Mouse (Mus musculus) intestine, embryonic 15.5 days (tissue): ENCODE results near the gene Gpr25. TPM values are rescaled to one million over a fixed set of nuclear protein-coding genes. Genes with fewer than 3 reads are reported as not detected.
A peak's percentile ranks its signal among the peaks of the same experiment; 100 is the strongest.

Experiments
- ATAC-seq: fragments of 200-750 bp; cut with Nextera tagmentation; 2 replicates; pipeline ENCODE4 v1.8.0; 2017; ENCODE audit warnings: moderate TSS enrichment, moderate library complexity
- H3K27ac ChIP-seq: fragments of 300-500 bp; sonication (generic); 2 replicates; pipeline ENCODE4 v1.5.1; 2015; ENCODE audit warnings: mild to moderate bottlenecking, inconsistent platforms
- H3K27me3 ChIP-seq: fragments of 300-500 bp; sonication (generic); replicated peaks from 2 replicates; pipeline ENCODE4 v1.6.1; 2015; ENCODE audit warnings: inconsistent platforms
- H3K36me3 ChIP-seq: fragments of 300-500 bp; sonication (generic); 2 replicates; pipeline ENCODE4 v1.6.1; 2015; ENCODE audit warnings: inconsistent platforms
- H3K4me1 ChIP-seq: fragments of 300-500 bp; sonication (generic); replicated peaks from 2 replicates; pipeline ENCODE4 v1.6.1; 2015; ENCODE audit warnings: inconsistent platforms
- H3K4me2 ChIP-seq: fragments of 300-500 bp; sonication (generic); replicated peaks from 2 replicates; pipeline ENCODE4 v1.6.1; 2015; ENCODE audit warnings: mild to moderate bottlenecking, inconsistent platforms
- H3K4me3 ChIP-seq: fragments of 300-500 bp; sonication (generic); replicated peaks from 2 replicates; pipeline ENCODE4 v1.5.1; 2015; ENCODE audit warnings: inconsistent platforms
- H3K9ac ChIP-seq: fragments of 300-500 bp; sonication (generic); 2 replicates; pipeline ENCODE4 v1.6.1; 2015; ENCODE audit warnings: inconsistent platforms
- H3K9me3 ChIP-seq: fragments of 300-500 bp; sonication (generic); 2 replicates; pipeline ENCODE4 v1.6.1; 2016; ENCODE audit warnings: inconsistent platforms
- WGBS: fragments of 180-500 bp; shearing (Covaris S2); methylation state at CpG from one replicate; pipeline ENCODE4 v1.1.7; 2015; 5-methylcytosine and 5-hydroxymethylcytosine counted together
- polyA plus RNA-seq: library from polyadenylated mRNA; unstranded; fragments of >200 nt; fragmentation: Nextera tagmentation; extraction: Ambion mirVana; gene quantifications from 2 replicates; pipeline ENCODE4 v1.2.1, GENCODE M21; 2015

The Gpr25 gene
- polyA plus RNA-seq, 1 experiment from 2014 or later = not detected

DNA sequence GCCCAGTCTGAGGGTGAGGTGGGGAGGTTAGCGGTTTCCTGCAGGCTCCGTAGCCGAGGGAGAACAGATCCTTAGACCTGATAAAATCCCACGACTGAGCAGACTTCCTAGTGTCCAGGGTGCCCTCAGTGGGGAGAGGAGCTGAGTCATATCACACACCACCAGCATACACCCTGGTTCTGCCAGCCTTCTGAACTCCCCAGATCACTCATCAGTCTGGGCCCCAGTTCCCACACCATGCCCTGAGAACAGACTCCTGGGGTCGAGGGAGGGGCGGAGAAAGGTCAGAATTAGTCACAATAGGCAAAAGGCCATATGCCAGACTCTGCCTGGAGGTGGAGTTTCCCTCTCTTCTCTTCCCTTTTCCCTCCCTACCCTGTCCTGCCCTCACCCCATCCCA lies 5.5 kb downstream of the Gpr25 start:
- Histone ChIP-seq H3K9me3 (no peaks in the 10 kb centered on the region), H3K4me3 (no peak overlapping the region), H3K27me3 (peaks cover 30% of the 10 kb centered on the region), H3K27ac (no peak overlapping the region), H3K36me3 (no peaks in the 10 kb centered on the region), H3K9ac (no peak overlapping the region), H3K4me1 (peaks cover 7% of the 10 kb centered on the region), H3K4me2 (no peak overlapping the region)
- ATAC-seq = no peak
- WGBS = 39% methylated on average over 6 of the region's 6 CpGs

DNA sequence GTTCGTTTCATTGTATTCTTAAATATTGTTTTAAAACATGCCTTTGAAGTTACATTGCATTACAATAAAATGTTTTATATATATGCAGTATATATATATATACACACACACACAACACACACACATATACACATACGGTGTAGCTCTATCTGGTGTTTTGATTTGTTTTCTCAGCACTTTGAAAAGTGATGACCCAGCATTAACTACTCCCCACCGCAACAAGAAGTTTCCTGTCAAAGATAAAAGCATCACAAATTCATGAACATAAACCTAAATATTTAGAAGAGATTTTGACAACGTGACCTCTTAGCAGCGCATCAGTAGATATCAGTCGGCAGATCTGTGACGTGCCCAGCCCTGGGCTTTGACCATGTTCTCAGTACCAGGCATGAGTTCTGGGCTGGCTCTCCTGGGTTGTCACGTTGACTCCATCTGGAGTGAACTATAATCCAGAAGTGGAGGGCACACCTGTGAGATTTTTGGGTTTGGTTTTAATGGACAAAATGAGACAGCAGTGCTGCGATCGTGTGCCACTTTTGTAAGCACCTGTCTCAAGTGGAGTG lies 6.1 kb downstream of the Gpr25 start:
- ATAC-seq = no peak
- no peak overlapping the region for H3K4me2 ChIP-seq
- H3K9ac ChIP-seq = no peak overlapping the region
- no peak overlapping the region for H3K27ac ChIP-seq
- peaks cover 25% of the 10 kb centered on the region for H3K27me3 ChIP-seq
- H3K4me1 ChIP-seq = peaks cover 1% of the 10 kb centered on the region
- no peak overlapping the region for H3K4me3 ChIP-seq
- no peaks in the 10 kb centered on the region for H3K36me3 ChIP-seq
- 72% methylated on average over 10 of the region's 10 CpGs for WGBS
- H3K9me3 ChIP-seq = no peaks in the 10 kb centered on the region

DNA sequence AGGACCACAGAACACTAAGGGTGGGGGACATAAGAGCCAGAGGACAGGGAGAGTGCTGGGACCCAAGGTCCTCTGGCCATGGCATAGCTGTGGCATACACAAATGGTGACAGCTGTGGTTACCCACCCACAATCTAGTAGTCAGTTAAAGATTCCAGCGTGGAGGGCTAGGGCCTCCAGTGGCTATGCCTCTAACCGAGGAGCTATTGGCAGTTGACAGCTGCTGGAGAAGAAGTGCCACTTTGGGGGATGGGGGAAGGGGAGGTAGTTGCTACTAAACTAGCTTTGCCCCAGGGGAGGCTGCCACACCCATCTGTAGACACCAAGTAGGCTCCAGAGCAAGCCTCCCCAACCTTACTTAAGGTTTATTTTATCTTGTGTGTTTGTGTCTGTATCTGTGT lies 7.2 kb downstream of the Gpr25 start:
- H3K4me1 ChIP-seq = no peaks in the 10 kb centered on the region
- WGBS = 20% methylated on average over 2 of the region's 2 CpGs
- no peak overlapping the region for H3K9ac ChIP-seq
- no peak overlapping the region for H3K4me3 ChIP-seq
- H3K27me3 ChIP-seq = peaks cover 13% of the 10 kb centered on the region
- ATAC-seq = no peak
- no peak overlapping the region for H3K4me2 ChIP-seq
- no peaks in the 10 kb centered on the region for H3K9me3 ChIP-seq
- no peaks in the 10 kb centered on the region for H3K36me3 ChIP-seq
- no peak overlapping the region for H3K27ac ChIP-seq

DNA sequence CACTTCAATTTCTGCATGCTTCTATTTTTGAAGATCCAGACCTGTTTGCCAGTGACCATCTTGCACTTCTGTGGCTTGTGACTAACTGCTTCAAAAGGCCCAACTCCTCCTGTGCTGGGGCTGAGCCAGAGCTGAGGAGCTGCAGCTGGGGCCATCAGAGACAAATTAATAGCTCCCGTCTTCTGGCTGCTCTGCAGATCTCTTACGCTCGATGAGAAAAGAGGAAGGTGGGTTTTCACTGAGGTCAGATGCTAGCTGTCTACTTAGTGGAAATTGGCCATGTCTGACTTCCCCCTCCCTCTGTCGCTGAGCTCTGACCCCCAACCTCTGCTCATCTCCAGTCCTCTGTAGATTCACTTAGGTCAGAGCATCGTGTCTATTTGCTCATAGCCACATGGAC lies 11.0 kb downstream of the Gpr25 start:
- Histone ChIP-seq H3K9me3 (no peaks in the 10 kb centered on the region), H3K4me1 (no peaks in the 10 kb centered on the region), H3K4me3 (no peak overlapping the region), H3K36me3 (no peaks in the 10 kb centered on the region), H3K27me3 (no peaks in the 10 kb centered on the region), H3K9ac (no peak overlapping the region), H3K27ac (no peak overlapping the region), H3K4me2 (no peak overlapping the region)
- ATAC-seq = no peak
- WGBS = 24% methylated on average over 5 of the region's 5 CpGs

DNA sequence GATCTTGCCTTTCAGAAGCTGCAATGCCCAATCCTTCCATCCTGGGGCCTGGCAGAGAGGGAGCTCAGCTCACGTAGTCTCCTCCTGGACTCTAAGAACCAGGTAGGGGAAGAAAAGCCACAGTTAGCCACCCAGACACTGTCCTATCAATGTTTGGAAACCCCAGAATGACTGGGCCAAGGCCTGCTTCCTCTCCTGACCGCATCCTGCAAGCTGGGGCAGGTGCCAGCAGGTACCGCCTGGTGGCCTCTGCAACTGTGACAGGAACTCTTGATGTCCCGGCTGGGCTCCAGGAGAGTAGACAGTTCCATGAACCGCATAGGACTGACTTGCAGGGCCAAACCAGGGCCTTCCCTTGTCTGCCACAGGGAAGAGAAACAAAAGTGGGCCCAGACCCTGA lies 13.3 kb downstream of the Gpr25 start:
- Histone ChIP-seq H3K27ac (no peak overlapping the region), H3K27me3 (no peaks in the 10 kb centered on the region), H3K9me3 (no peaks in the 10 kb centered on the region), H3K9ac (no peak overlapping the region), H3K36me3 (no peaks in the 10 kb centered on the region), H3K4me2 (no peak overlapping the region), H3K4me3 (no peak overlapping the region), H3K4me1 (no peaks in the 10 kb centered on the region)
- 91% methylated on average over 5 of the region's 5 CpGs for WGBS
- no peak for ATAC-seq

DNA sequence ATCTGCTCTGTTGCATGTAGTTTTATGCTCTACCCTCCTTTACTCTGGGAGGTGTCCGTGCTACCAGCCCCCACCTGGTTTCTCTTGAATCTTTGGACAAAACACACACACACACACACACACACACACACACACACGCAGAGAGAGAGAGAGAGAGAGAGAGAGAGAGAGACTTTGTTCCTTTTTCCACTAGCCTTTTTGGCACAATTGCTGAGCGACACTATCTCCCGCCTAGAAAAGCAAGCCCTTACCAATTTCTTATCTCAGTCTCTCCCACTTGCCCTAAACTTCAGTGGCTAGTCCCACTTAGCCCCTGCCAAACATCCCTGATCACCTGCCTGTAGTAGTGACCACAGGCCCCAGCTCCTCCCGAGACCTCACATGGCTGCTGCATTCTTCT lies 16.2 kb downstream of the Gpr25 start:
- Histone ChIP-seq H3K4me2 (no peak overlapping the region), H3K36me3 (no peaks in the 10 kb centered on the region), H3K9ac (no peak overlapping the region), H3K4me3 (no peak overlapping the region), H3K27ac (no peak overlapping the region), H3K4me1 (no peaks in the 10 kb centered on the region), H3K9me3 (no peaks in the 10 kb centered on the region), H3K27me3 (no peaks in the 10 kb centered on the region)
- WGBS = 88% methylated on average over 4 of the region's 5 CpGs
- no peak for ATAC-seq

DNA sequence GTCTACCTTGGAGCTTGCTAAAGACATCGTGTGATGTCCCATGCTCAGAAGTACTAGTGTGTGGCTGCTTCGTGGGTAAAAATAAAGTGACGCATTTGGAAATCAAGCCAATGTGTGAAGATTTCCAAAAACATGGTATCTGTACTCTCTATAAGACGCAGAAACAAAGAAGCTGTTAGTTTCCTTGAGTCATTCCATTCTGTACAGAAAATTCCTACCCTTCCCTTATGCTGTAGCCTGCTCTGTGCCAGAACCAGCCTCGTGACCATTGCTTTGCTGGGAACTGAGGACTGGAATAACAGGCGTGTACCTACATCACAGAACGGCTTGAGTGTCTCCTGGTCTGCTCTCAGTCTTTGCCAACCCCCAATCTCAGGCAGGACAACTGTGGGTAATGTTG lies 18.9 kb downstream of the Gpr25 start:
- Histone ChIP-seq H3K9ac (no peak overlapping the region), H3K36me3 (no peaks in the 10 kb centered on the region), H3K9me3 (no peaks in the 10 kb centered on the region), H3K4me1 (no peaks in the 10 kb centered on the region), H3K27ac (no peak overlapping the region), H3K4me2 (no peak overlapping the region), H3K4me3 (no peak overlapping the region), H3K27me3 (no peaks in the 10 kb centered on the region)
- WGBS = 84% methylated on average over 7 of the region's 7 CpGs
- ATAC-seq = no peak

DNA sequence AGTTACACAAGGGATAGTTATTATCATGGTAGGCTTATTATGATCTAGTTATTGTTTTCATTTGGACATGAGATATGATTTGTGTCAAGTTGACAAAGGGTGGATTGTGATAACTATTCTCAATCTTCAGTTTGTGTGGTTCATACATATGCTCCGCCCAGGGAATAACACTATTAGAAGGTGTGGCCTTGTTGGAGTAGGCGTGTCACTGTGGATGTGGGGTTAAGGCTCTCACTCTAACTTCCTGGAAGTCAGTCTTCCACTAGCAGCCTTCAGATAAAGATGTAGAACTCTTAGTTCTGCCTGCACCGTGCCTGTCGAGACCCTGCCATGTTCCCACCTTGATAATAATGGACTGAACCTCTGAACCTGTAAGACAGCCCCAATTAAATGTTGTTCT lies 22.2 kb downstream of the Gpr25 start:
- peaks cover 3% of the 10 kb centered on the region; the same call in 1 of the 2 replicates for H3K4me1 ChIP-seq
- no peak overlapping the region for H3K4me3 ChIP-seq
- H3K27me3 ChIP-seq = no peaks in the 10 kb centered on the region
- ATAC-seq = no peak
- 84% methylated on average over 4 of the region's 4 CpGs for WGBS
- H3K27ac ChIP-seq = no peak overlapping the region
- no peak overlapping the region for H3K4me2 ChIP-seq
- no peaks in the 10 kb centered on the region for H3K36me3 ChIP-seq
- no peaks in the 10 kb centered on the region for H3K9me3 ChIP-seq
- no peak overlapping the region for H3K9ac ChIP-seq

DNA sequence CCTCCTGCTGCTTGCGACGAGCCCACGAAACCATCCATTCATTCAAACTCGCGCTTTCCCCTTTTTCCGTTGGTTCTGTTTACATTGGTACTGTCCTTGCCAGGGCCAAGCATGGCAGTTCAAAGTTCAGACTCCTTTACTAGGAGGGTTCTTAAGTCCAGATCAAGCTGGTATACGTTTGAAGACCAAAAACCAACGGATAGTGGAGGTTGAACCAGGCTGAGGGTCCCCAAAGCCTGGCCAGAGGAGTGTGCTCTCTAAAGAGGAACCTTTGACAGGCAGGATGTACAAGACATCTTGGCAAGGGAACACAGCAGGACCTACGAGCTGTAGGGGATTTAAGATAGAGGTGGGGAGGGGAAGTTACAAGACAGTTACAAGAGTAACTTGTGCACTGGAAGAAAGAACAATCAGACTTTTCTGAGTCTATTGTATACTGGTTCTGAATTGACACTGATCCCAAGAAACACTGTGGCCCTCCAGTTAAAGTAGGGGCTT lies 26.0 kb downstream of the Gpr25 start:
- H3K4me2 ChIP-seq = peak overlapping the region; percentile 92
- peak overlapping the region; percentile 68 for H3K9ac ChIP-seq
- ATAC-seq = no peak
- no peaks in the 10 kb centered on the region for H3K36me3 ChIP-seq
- no peaks in the 10 kb centered on the region for H3K9me3 ChIP-seq
- peak overlapping the region; percentile 65 for H3K4me3 ChIP-seq
- H3K4me1 ChIP-seq = peaks cover 26% of the 10 kb centered on the region
- 0 out of 2 replicates have a peak overlapping the region, but pooled peaks have one; percentile 74 for H3K27ac ChIP-seq
- H3K27me3 ChIP-seq = no peaks in the 10 kb centered on the region
- WGBS = 5% methylated on average over 9 of the region's 9 CpGs

DNA sequence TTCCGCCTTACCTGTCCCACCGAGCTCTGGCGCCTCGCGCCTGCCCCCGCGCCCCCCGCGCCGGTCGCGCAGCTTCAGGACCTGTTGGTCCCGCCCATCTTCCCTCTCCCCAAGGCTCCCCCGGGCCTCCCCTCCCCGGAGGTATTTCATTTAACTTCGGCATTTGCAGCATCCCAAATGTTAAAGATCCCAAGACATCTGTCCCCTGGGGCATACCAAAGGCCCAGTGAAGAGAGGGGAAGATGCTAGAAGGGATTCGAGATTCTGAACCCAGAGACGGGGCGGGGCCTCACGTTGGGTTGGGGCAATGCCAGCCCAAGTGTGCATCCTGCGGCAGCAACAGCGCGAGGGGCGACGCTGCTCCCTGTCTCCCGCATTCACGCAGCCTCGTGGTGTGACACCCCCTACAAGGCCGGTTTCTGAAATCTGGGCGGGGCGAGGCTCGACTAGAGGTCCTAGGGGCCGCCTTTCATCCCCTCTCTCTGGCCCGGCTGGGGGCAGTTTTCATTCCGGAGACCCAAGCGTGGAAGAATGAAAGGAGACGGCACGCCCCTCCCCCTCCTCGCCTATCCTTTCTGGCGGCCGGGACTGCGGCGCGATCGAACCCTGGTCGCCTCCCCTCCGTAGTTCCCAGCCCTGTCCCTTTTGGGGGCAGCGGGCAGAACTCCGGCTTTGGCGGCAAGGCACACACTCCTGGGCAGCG lies 26.6 kb downstream of the Gpr25 start, which contains the start of gene Inava:
TSS of gene Inava (minus strand) at position 373 of the 703 bp plus-strand sequence.
- Histone ChIP-seq H3K4me3 (peak within 1 kb of the TSS; percentile 65), H3K27me3 (no peaks in the 10 kb centered on the region), H3K27ac (peak within 1 kb of the TSS; percentile 74), H3K9ac (peak within 1 kb of the TSS; percentile 68), H3K36me3 (no peaks in the 10 kb centered on the region), H3K4me1 (peaks cover 28% of the 10 kb centered on the region), H3K9me3 (no peaks in the 10 kb centered on the region), H3K4me2 (peak within 1 kb of the TSS; percentile 92)
- under 1% methylated on average over 45 of the region's 51 CpGs for WGBS
- ATAC-seq = peak; percentile 60

DNA sequence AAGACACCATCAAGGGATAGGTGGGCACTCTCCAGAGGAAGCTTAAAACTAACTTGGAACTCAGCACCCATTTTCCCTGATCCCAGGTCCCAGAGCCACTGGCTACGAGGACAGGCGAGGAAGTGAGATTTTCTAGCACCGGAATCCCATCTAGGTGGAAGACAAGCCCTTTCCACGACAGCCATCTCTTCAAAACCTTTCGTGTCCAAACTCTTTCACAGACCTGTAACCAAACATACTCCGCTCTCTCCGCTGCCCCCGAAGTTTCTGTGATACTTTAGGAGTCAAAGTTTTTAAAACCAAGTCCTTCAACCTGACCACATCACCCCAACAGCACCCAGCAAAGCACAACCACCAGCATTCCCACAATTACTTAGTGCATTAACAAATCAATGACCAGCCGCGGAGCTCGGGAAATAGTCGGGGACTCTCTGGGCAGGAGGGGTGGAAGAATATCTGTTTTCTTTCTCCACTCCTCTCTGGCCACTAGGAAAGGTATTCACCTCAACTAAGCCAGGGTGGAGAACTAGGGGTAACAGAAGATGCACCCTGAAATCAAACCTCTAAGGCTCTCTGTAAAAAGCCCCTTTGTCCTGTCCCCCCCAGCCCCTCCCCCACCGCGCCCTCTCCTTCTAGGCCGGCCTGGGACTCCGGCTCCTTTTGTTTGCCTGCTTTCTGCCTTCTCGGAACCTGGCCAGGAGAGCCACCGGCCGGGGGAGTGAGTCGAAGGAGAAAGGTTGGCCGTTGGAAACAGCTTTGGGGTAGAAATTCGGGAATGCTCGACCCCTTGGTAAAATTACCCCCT lies 27.5 kb downstream of the Gpr25 start:
- H3K27ac ChIP-seq = peak overlapping the region; percentile 66; the same call in 1 of the 2 replicates
- H3K4me2 ChIP-seq = peak overlapping the region; percentile 92
- no peaks in the 10 kb centered on the region for H3K36me3 ChIP-seq
- H3K9ac ChIP-seq = peak overlapping the region; percentile 68
- H3K4me3 ChIP-seq = peak overlapping the region; percentile 65
- no peak for ATAC-seq
- H3K9me3 ChIP-seq = no peaks in the 10 kb centered on the region
- peaks cover 35% of the 10 kb centered on the region for H3K4me1 ChIP-seq
- no peaks in the 10 kb centered on the region for H3K27me3 ChIP-seq
- 3% methylated on average over 23 of the region's 23 CpGs for WGBS

DNA sequence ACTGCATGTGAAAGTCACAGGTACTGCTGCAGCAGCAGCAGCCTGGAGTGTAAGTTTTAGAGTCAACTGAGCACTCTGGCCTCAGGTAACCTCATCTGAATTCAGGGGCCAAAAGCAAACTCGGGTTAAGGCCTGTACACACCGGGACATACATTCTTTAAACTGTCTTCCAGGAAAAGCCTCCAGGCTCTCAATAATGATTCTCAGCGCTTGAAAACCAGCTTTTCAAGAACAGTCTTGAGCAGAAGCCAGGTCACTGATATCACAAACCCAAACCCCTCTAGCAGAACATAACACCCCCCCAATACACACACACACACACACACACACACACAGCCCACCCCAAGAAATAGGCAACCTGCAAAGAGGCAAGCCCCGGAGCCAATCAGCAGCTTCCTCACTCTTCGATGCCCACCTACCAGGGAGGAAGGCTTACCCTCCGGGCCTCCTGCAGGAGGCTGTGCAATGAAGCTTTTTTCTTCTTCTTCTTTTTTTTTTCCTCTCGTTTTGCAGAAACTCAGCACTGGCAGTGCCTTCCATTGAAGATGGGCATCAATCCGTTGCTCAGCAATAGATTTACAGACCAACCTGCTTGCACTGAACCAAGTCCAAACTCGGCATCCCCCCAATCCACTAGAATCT lies 28.3 kb downstream of the Gpr25 start:
- H3K27me3 ChIP-seq = no peaks in the 10 kb centered on the region
- H3K9ac ChIP-seq = peak overlapping the region; percentile 68; the same call in 1 of the 2 replicates
- H3K27ac ChIP-seq = peak overlapping the region; percentile 66; the same call in 1 of the 2 replicates
- H3K4me1 ChIP-seq = peaks cover 43% of the 10 kb centered on the region
- H3K36me3 ChIP-seq = no peaks in the 10 kb centered on the region
- no peaks in the 10 kb centered on the region for H3K9me3 ChIP-seq
- 6% methylated on average over 9 of the region's 9 CpGs for WGBS
- H3K4me3 ChIP-seq = peak overlapping the region; percentile 65
- ATAC-seq = no peak
- peak overlapping the region; percentile 92 for H3K4me2 ChIP-seq
